Mouse (Mus musculus) lung, postnatal 0 days (tissue): ENCODE measurements around the gene Ssbp4.

Experiments
- CTCF ChIP-seq: IDR thresholded peaks from 2 replicates; pipeline ENCODE4 v1.5.1; 2016; ENCODE audit warnings: antibody characterized with exemption, mild to moderate bottlenecking
- EP300 ChIP-seq: IDR thresholded peaks from 2 replicates; pipeline ENCODE4 v1.6.1; 2016; ENCODE audit warnings: antibody characterized with exemption, mild to moderate bottlenecking, control low read depth

GRCm38 (mm10) chr8:70617985-70618384 lies 9.3 kb upstream of the Ssbp4 start:
- no peak for TF ChIP-seq CTCF
- TF ChIP-seq EP300, result no peak
